8 mouse cellular contexts compared by ENCODE assay signal in the genomic region with DNA sequence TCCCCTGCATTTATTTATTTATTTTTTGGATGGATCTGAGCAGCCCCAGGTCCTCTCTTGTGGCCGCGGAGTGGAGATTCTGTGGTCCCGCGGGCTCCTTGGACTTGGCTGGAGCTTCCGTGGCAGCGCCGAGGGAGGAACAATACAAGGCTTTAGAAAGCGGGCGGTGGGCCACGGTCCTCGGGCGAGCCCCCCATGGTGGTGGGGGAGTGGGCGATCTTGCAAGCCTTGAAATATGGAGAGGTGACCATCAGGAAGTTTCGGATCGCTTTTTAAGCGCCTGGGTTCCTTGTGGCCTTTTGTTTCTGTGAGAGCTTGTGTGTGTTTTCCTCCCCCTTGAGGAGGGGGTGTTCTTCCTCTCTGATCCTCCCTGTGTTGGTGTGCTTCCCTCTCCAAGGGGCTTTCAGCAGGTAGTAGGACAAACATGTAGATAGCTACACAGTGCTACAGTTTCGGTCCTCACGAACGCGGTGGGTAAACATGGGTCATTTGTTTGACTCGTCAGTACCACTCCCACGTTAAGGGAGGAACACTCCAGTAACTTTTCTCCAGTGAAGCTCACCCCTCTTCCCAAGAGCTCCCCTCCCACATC. TPM values are rescaled to one million over a fixed set of nuclear protein-coding genes. Genes with fewer than 3 reads are reported as not detected.
DNase-seq lines count a peak whose midpoint lies in the region; ATAC-seq and TF ChIP-seq lines count a peak whose summit lies in the region.

No protein-coding gene starts in this region.

- H3K36me3 ChIP-seq in erythroblast, embryonic 14.5 days (ENCODE audit: control insufficient read depth): peaks cover 47% of the 10 kb centered on the region
- no peaks in the 10 kb centered on the region for H3K36me3 ChIP-seq in heart, embryonic 16.5 days (ENCODE audit: control insufficient read depth, insufficient read depth)
- H3K36me3 ChIP-seq in lung, embryonic 14.5 days (ENCODE audit: insufficient read depth): peaks cover 5% of the 10 kb centered on the region

- no peak for TF ChIP-seq POLR2A in bone marrow, adult 2 months (IDR thresholded peaks at IDR 0.05; ENCODE audit: borderline replicate concordance, control insufficient read depth, low read depth, low read length)

- DNase-seq in CD4-positive helper T cell, adult 2 months (ENCODE audit: low read depth, low spot score): peak; percentile 46
- DNase-seq in kidney, postnatal 4 days: peak; percentile 58 to 72
- peak; percentile 57 for DNase-seq in lung, embryonic 14.5 days
- DNase-seq in ovary, postnatal 14 days (ENCODE audit: low spot score): peak; percentile 28
- DNase-seq in thymus, postnatal 36 days: peak; percentile 44 to 53

- WGBS in bone marrow, adult 2 months: under 1% methylated on average over 22 of the region's 22 CpGs
- 0% methylated on average over 22 of the region's 22 CpGs for WGBS in heart, embryonic 16.5 days
- under 1% methylated on average over 22 of the region's 22 CpGs for WGBS in lung, embryonic 14.5 days

- H3K9ac ChIP-seq in heart, embryonic 16.5 days (ENCODE audit: low read length): peak overlapping the region; percentile 86
- peak overlapping the region; percentile 100 for H3K9ac ChIP-seq in lung, embryonic 14.5 days

- no peaks in the 10 kb centered on the region; the same call in 1 of the 2 replicates for H3K4me1 ChIP-seq in bone marrow, adult 2 months (ENCODE audit: control insufficient read depth, insufficient read depth, low read length)
- H3K4me1 ChIP-seq in erythroblast, embryonic 14.5 days (ENCODE audit: control insufficient read depth): peaks cover 77% of the 10 kb centered on the region
- peaks cover 24% of the 10 kb centered on the region for H3K4me1 ChIP-seq in heart, embryonic 16.5 days (ENCODE audit: control insufficient read depth, insufficient read depth, low read length)
- peaks cover 10% of the 10 kb centered on the region; the same call in 1 of the 2 replicates for H3K4me1 ChIP-seq in lung, embryonic 14.5 days (ENCODE audit: insufficient read depth)

- peak overlapping the region; percentile 95 for H3K4me3 ChIP-seq in bone marrow, adult 2 months (replicated peaks; ENCODE audit: control insufficient read depth, low read depth, low read length)
- peak overlapping the region; percentile 100 for H3K4me3 ChIP-seq in erythroblast, embryonic 14.5 days (replicated peaks)
- H3K4me3 ChIP-seq in heart, embryonic 16.5 days (ENCODE audit: low read length): peak overlapping the region; percentile 73
- H3K4me3 ChIP-seq in lung, embryonic 14.5 days (ENCODE audit: low read depth, low read length): peak overlapping the region; percentile 95

- peak overlapping the region; percentile 70 for H3K4me2 ChIP-seq in heart, embryonic 16.5 days (ENCODE audit: low read depth, low read length)
- peak overlapping the region; percentile 71 for H3K4me2 ChIP-seq in lung, embryonic 14.5 days

- no peak for TF ChIP-seq CTCF in bone marrow, adult 2 months (IDR thresholded peaks at IDR 0.05; ENCODE audit: control insufficient read depth, insufficient read depth, low read length)
- no peak for TF ChIP-seq CTCF in lung, embryonic 14.5 days (IDR thresholded peaks at IDR 0.05; ENCODE audit: low read depth)

- no peaks in the 10 kb centered on the region for H3K27me3 ChIP-seq in erythroblast, embryonic 14.5 days (ENCODE audit: control insufficient read depth)
- no peaks in the 10 kb centered on the region for H3K27me3 ChIP-seq in heart, embryonic 16.5 days (ENCODE audit: control insufficient read depth, insufficient read depth, low read length)
- H3K27me3 ChIP-seq in lung, embryonic 14.5 days (ENCODE audit: insufficient read depth, low read length): no peaks in the 10 kb centered on the region

- no peaks in the 10 kb centered on the region for H3K9me3 ChIP-seq in erythroblast, embryonic 14.5 days (ENCODE audit: control insufficient read depth, low read length)
- no peaks in the 10 kb centered on the region for H3K9me3 ChIP-seq in heart, embryonic 16.5 days (replicated peaks; ENCODE audit: control insufficient read depth, low read length)
- H3K9me3 ChIP-seq in lung, embryonic 14.5 days (ENCODE audit: low read depth, low read length): no peaks in the 10 kb centered on the region

- ATAC-seq in heart, embryonic 16.5 days (replicated peaks; ENCODE audit: extremely low read depth, insufficient read depth, low FRiP score): peak; percentile 14; the same call in 1 of the 2 replicates
- ATAC-seq in lung, embryonic 14.5 days (ENCODE audit: insufficient read depth): peak; percentile 32; the same call in 1 of the 2 replicates

- H3K27ac ChIP-seq in bone marrow, adult 2 months (ENCODE audit: control insufficient read depth, insufficient read depth, low read depth, low read length, poor library complexity): peak overlapping the region; percentile 87
- peak overlapping the region; percentile 95 for H3K27ac ChIP-seq in heart, embryonic 16.5 days (ENCODE audit: low read length)
- peak overlapping the region; percentile 98 for H3K27ac ChIP-seq in lung, embryonic 14.5 days (ENCODE audit: low read depth)

RNA-seq across cellular contexts. Expression of gene Pum1, which starts 0.8 kb away (rescaled TPM):
- polyA plus RNA-seq in bone marrow, adult 2 months (2011; ENCODE audit: insufficient read depth, insufficient read length, low replicate concordance, missing spikeins): 18.8 and 42.8 TPM in 2 replicates
- 3.1 and 3.8 TPM in 2 replicates for polyA plus RNA-seq in erythroblast, embryonic 14.5 days (2012)
- polyA plus RNA-seq in heart, embryonic 16.5 days (2015; fragmentation: Nextera tagmentation; extraction: Ambion mirVana): 52.7 and 54.3 TPM in 2 replicates
- polyA plus RNA-seq in lung, embryonic 14.5 days (2014; fragmentation: Nextera tagmentation; extraction: Ambion mirVana): 98.4 and 107 TPM in 2 replicates

Comparison
In these comparisons a context has a peak if more than half of its experiments do, and no peak if none do; other contexts are left out.
1. Peak in every context shown above with its lines: DNase-seq, ATAC-seq, H3K4me3 ChIP-seq and H3K27ac ChIP-seq.